Mouse (Mus musculus): Measurements from ENCODE around the gene Kank2. TPM values are rescaled to one million over a fixed set of nuclear protein-coding genes. Genes with fewer than 3 reads are reported as not detected.
"Not testable (repeated sequence)": the region's sequence is repeated elsewhere in the genome, so short reads cannot be mapped to it uniquely, and the experiment has no call there.

The Kank2 gene
- polyA plus RNA-seq, 1 experiment from 2014 or later: 16.0 TPM

DNA sequence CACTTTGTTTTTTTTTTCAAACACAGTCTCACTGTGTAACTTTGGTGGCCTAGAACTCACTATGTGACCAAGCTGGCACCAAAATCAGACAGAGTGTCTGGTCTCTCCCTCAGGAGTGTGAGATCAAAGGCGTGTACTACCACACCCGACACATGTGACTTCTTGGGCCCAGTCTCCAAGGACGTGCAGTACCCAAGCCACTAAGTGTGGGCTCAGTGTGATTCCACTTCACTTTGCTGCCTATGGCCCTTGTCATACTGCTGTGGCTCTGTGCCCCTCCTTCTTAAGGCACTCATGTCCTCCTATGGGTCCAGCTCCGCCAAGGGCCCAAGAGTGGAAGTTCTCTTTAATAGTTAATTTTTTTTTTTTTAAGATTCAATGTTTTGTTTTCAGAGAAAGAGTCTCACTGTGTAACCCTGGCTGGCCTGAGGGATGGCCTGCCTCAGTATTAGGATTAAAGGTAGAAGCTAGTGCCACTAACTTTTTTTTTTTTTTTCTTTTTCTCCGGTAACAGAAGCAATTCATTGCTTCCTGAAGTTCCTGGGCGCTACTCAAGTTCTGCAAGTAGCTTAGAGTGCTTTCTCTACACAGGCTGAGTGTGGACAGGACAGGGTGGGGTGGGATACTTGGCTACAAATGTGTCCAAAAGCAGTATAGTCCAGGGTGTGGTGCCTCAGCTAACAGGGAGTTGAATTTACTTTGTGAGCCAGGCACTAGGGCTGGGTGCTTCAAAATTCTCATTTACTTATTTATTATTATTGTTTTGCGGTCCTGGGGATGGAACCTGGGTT, 13.8 kb downstream of the Kank2 start:
- H3K9ac ChIP-seq: no peak overlapping the region
- H3K4me2 ChIP-seq: no peak overlapping the region
- no peak overlapping the region for H3K4me3 ChIP-seq
- H3K27ac ChIP-seq (replicated peaks): no peak overlapping the region
- H3K36me3 ChIP-seq: peaks cover 91% of the 10 kb centered on the region
- H3K4me1 ChIP-seq: peaks cover 43% of the 10 kb centered on the region
- 88% methylated on average over 7 of the region's 7 CpGs for WGBS
- no peaks in the 10 kb centered on the region for H3K27me3 ChIP-seq (replicated peaks)
- no peaks in the 10 kb centered on the region for H3K9me3 ChIP-seq
- no peak for ATAC-seq (ENCODE audit: extremely low read depth, insufficient number of reproducible peaks, low FRiP score, low TSS enrichment)

DNA sequence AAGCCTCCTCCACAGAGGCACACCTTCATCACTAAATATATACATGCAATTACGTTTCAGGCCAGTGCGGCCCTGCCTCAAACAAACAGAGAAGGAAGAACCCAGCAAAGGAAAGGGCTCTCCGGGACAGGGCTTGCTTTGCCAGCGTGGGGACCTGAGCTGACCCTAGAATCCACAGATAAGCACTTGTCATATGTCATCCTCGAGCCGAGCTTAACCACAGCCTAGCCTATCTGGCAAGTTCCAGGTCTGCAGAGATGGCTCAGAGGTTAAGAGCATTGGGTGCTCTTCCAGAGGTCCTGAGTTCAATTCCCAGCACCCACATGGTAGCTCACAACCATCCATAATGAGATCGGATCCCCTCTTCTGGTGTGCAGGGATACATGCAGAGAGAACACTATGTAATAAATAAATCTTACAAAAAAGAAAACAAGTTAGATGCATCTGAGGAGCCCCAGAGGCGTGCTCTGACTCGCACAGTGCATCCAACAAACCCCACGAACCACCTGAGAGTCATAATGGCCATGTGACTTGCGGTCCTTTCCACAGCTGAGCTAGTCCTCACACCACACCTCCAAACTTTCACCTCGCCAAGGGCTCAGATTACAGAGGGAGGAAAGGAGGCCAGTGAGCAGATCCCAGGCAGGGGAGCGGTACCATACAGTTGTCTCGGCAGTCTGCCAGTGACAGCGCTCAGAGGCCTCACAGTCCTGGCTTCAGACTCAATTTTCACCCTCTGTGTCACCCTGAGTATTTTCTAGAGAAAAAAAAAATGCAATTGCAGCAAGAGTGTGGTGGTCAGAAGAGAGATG, 16.7 kb downstream of the Kank2 start:
- H3K27me3 ChIP-seq (replicated peaks): no peaks in the 10 kb centered on the region
- peak overlapping the region; percentile 52 for H3K9ac ChIP-seq
- H3K36me3 ChIP-seq: peaks cover 88% of the 10 kb centered on the region
- peak; percentile 38; the same call in 1 of the 2 replicates for ATAC-seq (ENCODE audit: extremely low read depth, insufficient number of reproducible peaks, low FRiP score, low TSS enrichment)
- H3K4me1 ChIP-seq: peaks cover 22% of the 10 kb centered on the region
- no peak overlapping the region for H3K4me2 ChIP-seq
- WGBS: 54% methylated on average over 15 of the region's 15 CpGs
- peak overlapping the region; percentile 89 for H3K27ac ChIP-seq (replicated peaks)
- no peaks in the 10 kb centered on the region for H3K9me3 ChIP-seq
- no peak overlapping the region for H3K4me3 ChIP-seq

DNA sequence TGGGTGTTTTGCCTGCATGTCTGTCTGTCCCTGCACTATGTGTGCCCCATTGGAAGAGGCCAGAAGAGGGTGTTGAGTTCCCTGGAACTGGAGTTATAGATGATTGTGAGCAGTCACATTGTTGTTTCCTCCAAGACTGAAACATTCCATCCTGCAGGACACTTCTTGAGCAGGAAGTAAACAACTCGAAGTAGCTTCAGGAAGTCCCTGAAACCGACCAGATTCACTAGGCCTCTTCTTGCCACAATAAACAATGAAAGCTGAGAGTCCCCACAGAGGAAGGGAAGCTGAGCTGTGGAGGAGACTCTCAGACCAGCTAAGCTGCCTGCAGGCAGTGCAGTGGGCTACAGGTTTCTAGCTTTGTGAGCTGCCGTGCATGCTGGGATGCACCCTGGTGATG, 20.8 kb downstream of the Kank2 start:
- Histone ChIP-seq H3K9me3 (no peaks in the 10 kb centered on the region), H3K4me1 (peaks cover 13% of the 10 kb centered on the region), H3K27me3 (replicated peaks) (no peaks in the 10 kb centered on the region), H3K4me2 (no peak overlapping the region), H3K9ac (no peak overlapping the region), H3K27ac (replicated peaks) (no peak overlapping the region), H3K4me3 (no peak overlapping the region), H3K36me3 (peaks cover 90% of the 10 kb centered on the region)
- no peak for ATAC-seq (ENCODE audit: extremely low read depth, insufficient number of reproducible peaks, low FRiP score, low TSS enrichment)
- WGBS: 87% methylated on average over 3 of the region's 3 CpGs

GRCm38 (mm10) chr9:21774353-21774752, 24.2 kb downstream of the Kank2 start:
- no peak overlapping the region for H3K27ac ChIP-seq (replicated peaks)
- H3K36me3 ChIP-seq: peaks cover 95% of the 10 kb centered on the region
- peaks cover 9% of the 10 kb centered on the region for H3K4me1 ChIP-seq
- H3K9me3 ChIP-seq: no peaks in the 10 kb centered on the region
- H3K4me3 ChIP-seq: no peak overlapping the region
- ATAC-seq (ENCODE audit: extremely low read depth, insufficient number of reproducible peaks, low FRiP score, low TSS enrichment): no peak
- 86% methylated on average over 16 of the region's 16 CpGs for WGBS
- no peak overlapping the region for H3K9ac ChIP-seq
- no peak overlapping the region for H3K4me2 ChIP-seq
- H3K27me3 ChIP-seq (replicated peaks): no peaks in the 10 kb centered on the region

GRCm38 (mm10) chr9:21773396-21773795, 25.1 kb downstream of the Kank2 start:
- not testable (repeated sequence) for H3K27me3 ChIP-seq (replicated peaks); ATAC-seq (ENCODE audit: extremely low read depth, insufficient number of reproducible peaks, low FRiP score, low TSS enrichment); H3K4me3 ChIP-seq; H3K27ac ChIP-seq (replicated peaks); H3K4me2 ChIP-seq; H3K9me3 ChIP-seq; H3K9ac ChIP-seq
- peaks cover 18% of the 10 kb centered on the region for H3K4me1 ChIP-seq
- peaks cover 94% of the 10 kb centered on the region for H3K36me3 ChIP-seq
- 78% methylated on average over 5 of the region's 5 CpGs for WGBS

GRCm38 (mm10) chr9:21769558-21770183, 28.9 kb downstream of the Kank2 start:
- Histone ChIP-seq H3K9ac (peak overlapping the region; percentile 37), H3K36me3 (peaks cover 84% of the 10 kb centered on the region), H3K27me3 (replicated peaks) (no peaks in the 10 kb centered on the region), H3K4me3 (no peak overlapping the region), H3K9me3 (no peaks in the 10 kb centered on the region), H3K4me2 (no peak overlapping the region), H3K27ac (replicated peaks) (peak overlapping the region; percentile 87), H3K4me1 (peaks cover 30% of the 10 kb centered on the region)
- 0 out of 2 replicates have a peak, but pooled peaks have one; percentile 27 for ATAC-seq (ENCODE audit: extremely low read depth, insufficient number of reproducible peaks, low FRiP score, low TSS enrichment)
- WGBS: 50% methylated on average over 26 of the region's 26 CpGs

- Histone ChIP-seq H3K27me3 (replicated peaks) (no peaks in the 10 kb centered on the region), H3K9ac (peak overlapping the region; percentile 55; the same call in 1 of the 2 replicates), H3K27ac (replicated peaks) (peak overlapping the region; percentile 87), H3K36me3 (peaks cover 75% of the 10 kb centered on the region), H3K4me1 (peaks cover 35% of the 10 kb centered on the region), H3K4me3 (no peak overlapping the region), H3K4me2 (peak overlapping the region; percentile 18; the same call in 1 of the 2 replicates), H3K9me3 (no peaks in the 10 kb centered on the region)
- WGBS: 35% methylated on average over 13 of the region's 13 CpGs
- no peak for ATAC-seq (ENCODE audit: extremely low read depth, insufficient number of reproducible peaks, low FRiP score, low TSS enrichment)
These were observed 29.8 kb downstream of the Kank2 start for GRCm38 (mm10) chr9:21768511-21769411.

DNA sequence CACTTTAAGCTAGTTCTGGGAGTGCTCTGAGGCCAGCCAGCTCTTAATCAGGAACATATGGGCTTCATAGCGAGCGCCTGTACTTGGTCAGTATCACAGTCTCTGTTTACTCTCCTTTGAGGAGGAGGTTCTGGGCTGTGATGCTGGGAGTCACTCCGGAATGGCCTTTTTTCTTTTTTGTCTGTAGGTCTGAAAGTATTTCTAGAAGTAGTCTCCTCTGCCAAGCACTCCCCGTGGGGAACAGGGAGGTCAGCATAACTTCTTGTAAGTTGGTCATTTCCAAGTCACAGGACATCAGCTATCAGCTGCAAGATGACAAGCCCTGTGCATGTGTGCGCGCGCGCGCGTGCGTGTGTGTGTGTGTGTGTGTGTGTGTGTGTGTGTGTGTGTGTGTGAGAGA, 30.6 kb downstream of the Kank2 start:
- no peaks in the 10 kb centered on the region for H3K27me3 ChIP-seq (replicated peaks)
- H3K4me1 ChIP-seq: peaks cover 40% of the 10 kb centered on the region
- ATAC-seq (ENCODE audit: extremely low read depth, insufficient number of reproducible peaks, low FRiP score, low TSS enrichment): no peak
- H3K9ac ChIP-seq: peak overlapping the region; percentile 40; the same call in 1 of the 2 replicates
- H3K36me3 ChIP-seq: peaks cover 67% of the 10 kb centered on the region
- no peak overlapping the region for H3K4me3 ChIP-seq
- 64% methylated on average over 11 of the region's 11 CpGs for WGBS
- peak overlapping the region; percentile 87 for H3K27ac ChIP-seq (replicated peaks)
- H3K4me2 ChIP-seq: no peak overlapping the region
- no peaks in the 10 kb centered on the region for H3K9me3 ChIP-seq

GRCm38 (mm10) chr9:21764084-21764999, 34.2 kb downstream of the Kank2 start:
- H3K36me3 ChIP-seq: peaks cover 33% of the 10 kb centered on the region
- no peaks in the 10 kb centered on the region for H3K9me3 ChIP-seq
- no peaks in the 10 kb centered on the region for H3K27me3 ChIP-seq (replicated peaks)
- H3K27ac ChIP-seq (replicated peaks): peak overlapping the region; percentile 32; the same call in 1 of the 2 replicates
- peaks cover 56% of the 10 kb centered on the region for H3K4me1 ChIP-seq
- no peak overlapping the region for H3K4me2 ChIP-seq
- no peak for ATAC-seq (ENCODE audit: extremely low read depth, insufficient number of reproducible peaks, low FRiP score, low TSS enrichment)
- H3K9ac ChIP-seq: no peak overlapping the region
- no peak overlapping the region for H3K4me3 ChIP-seq
- WGBS: 88% methylated on average over 6 of the region's 6 CpGs

- no peaks in the 10 kb centered on the region for H3K9me3 ChIP-seq
- H3K4me3 ChIP-seq: no peak overlapping the region
- peaks cover 18% of the 10 kb centered on the region for H3K36me3 ChIP-seq
- H3K27ac ChIP-seq (replicated peaks): peak overlapping the region; percentile 71
- peaks cover 46% of the 10 kb centered on the region for H3K4me1 ChIP-seq
- H3K27me3 ChIP-seq (replicated peaks): no peaks in the 10 kb centered on the region
- no peak for ATAC-seq (ENCODE audit: extremely low read depth, insufficient number of reproducible peaks, low FRiP score, low TSS enrichment)
- H3K9ac ChIP-seq: peak overlapping the region; percentile 33; the same call in 1 of the 2 replicates
- H3K4me2 ChIP-seq: no peak overlapping the region
These were observed 36.4 kb downstream of the Kank2 start for GRCm38 (mm10) chr9:21762135-21762534.
